Mouse (Mus musculus): ENCODE measurements around the gene Spz1.
"Not testable (repeated sequence)": the region's sequence is repeated elsewhere in the genome, so short reads cannot be mapped to it uniquely, and the experiment has no call there.

The Spz1 gene

GRCm38 (mm10) chr13:92576072-92576471 is at the start of gene Spz1:
TSS of gene Spz1 (minus strand) at chr13:92576172.
- in situ Hi-C loops (cut with MboI, MseI) = loop anchor here (5.0 to 25.0 kb wide), 4 partner anchors 51 to 1136 kb away; no protein-coding TSS in a partner anchor

GRCm38 (mm10) chr13:92616459-92616858 is 40.5 kb upstream of the Spz1 start:
- in situ Hi-C loops (cut with MboI, MseI) = no loop called here

DNA sequence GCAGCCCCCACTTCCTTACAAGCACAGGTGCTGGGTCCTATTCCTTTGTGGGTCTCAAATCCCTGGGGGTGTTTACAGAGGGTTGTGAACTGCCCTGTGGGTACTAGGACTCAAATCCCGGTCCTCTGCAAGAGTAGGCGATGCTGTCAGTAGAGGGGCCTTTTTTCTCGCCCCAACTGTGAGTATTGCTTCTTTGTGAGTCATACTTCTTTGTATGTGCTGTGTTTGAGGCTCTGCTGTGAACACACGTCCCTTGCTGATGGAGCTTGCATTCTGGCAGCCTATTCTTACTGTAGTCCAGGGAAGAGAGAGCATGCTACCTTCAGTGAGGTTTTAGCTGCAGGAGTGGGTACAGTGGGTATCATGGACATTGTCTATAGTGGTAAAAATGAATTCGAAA is 39.2 kb upstream of the Spz1 start:
- in situ Hi-C loops (cut with MboI, MseI) = no loop called here

GRCm38 (mm10) chr13:92613094-92613493 is 37.1 kb upstream of the Spz1 start:
- in situ Hi-C loops (cut with MboI, MseI) = loop anchor here in 1 of 2 experiments (5.0 kb wide), 3 partner anchors 34 to 256 kb away; partner anchors contain the start of genes Msh3 and Zfyve16

DNA sequence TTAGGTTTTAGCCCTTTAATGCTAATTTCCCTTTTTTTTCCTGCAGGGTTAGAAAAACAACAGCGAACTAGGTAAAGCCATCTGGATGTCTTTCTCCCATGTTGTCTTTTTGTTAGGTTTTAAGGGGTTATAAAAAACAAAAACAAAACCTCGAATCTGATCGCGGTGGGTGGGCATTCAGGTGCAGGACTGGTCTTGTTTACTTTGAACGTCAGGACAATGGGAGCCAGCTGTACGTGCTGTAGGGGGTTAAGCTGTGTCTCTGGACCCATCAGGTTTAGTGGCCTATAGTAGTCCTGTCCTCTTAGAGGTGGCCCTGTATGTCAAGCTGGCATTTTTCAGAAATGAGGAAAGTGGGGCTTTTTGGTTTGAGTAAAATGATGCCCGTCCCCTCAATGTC is 35.9 kb upstream of the Spz1 start:
- in situ Hi-C loops (cut with MboI, MseI) = loop anchor here in 1 of 2 experiments (5.0 kb wide), 3 partner anchors 35 to 255 kb away; partner anchors contain the start of genes Msh3 and Zfyve16

DNA sequence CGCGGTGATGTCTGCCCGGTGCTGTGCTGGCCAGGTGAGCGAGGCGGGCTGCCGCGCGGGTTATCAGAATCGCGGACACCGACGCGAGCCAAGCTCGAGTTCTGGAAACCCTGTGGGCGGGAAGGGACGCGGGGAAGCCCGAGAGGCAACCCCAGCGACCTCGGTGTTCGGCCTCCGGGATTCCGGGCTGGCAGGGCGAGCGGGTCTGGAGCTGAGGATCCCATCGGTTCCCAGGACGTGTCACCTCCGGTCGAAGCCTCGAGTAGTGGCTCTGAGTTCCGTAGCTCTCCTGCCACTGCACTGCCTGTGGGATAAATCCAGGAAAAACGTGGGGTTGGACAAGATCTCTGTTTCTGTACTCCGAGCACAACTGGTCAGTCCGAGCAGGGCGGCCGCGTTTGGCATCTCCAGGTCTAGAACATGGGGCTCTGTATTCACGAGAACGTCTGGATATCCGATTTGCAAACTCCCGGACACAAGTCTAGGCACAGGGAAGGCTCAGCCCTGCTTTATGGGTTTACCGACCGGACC is 35.3 kb upstream of the Spz1 start:
- in situ Hi-C loops (cut with MboI, MseI) = loop anchor here in 1 of 2 experiments (5.0 kb wide), 3 partner anchors 36 to 254 kb away; partner anchors contain the start of genes Msh3 and Zfyve16

DNA sequence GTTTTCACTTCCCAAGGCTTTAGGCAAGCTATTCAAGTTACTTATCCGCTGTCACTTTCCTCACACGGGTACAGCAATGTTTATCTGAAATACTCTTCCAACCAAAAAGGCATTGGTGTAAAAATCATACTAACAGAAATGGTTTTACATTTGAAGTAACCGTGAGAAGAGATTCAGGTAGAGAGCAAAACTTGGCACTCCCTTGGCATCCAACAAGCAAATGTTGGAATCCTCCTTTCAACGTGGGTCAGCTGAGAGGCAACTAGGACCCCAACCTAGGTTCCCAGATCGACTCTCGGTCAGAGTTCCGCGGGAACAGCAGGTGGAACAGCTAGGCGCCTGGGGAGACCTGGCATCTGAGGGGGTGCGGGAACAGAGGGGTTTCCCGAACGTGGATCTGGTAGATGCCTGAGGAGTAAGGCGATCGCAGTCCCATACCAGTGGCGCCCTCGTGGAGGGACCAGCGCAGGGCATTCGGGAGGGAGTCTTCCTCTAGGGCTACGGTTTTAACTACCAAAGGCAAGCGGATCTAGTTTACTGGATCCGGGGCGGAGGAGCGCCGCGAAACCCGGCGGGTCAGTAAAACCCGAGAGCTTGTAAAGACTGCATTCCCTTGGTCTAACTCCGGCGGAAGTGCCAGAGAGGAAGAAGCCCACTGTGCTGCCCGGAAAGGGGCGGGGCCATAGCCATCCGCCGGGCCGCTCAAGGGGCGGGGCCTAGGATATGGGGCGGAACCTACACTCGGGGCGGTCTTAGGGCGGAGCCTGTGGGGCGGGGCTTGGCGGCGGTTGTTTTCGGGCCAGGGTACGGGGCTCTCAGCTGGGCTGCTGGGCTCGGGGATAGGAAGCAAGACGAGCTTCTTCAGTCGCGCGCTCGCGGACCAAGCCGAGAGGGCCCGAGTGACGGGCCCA is 34.6 kb upstream of the Spz1 start, which contains the start of gene Serinc5:
Gene Serinc5 (plus strand): TSS at position 781 of the 911 bp plus-strand sequence.
- in situ Hi-C loops (cut with MboI, MseI) = loop anchor here in 1 of 2 experiments (5.0 kb wide), 3 partner anchors 37 to 253 kb away; partner anchors contain the start of genes Msh3 and Zfyve16

DNA sequence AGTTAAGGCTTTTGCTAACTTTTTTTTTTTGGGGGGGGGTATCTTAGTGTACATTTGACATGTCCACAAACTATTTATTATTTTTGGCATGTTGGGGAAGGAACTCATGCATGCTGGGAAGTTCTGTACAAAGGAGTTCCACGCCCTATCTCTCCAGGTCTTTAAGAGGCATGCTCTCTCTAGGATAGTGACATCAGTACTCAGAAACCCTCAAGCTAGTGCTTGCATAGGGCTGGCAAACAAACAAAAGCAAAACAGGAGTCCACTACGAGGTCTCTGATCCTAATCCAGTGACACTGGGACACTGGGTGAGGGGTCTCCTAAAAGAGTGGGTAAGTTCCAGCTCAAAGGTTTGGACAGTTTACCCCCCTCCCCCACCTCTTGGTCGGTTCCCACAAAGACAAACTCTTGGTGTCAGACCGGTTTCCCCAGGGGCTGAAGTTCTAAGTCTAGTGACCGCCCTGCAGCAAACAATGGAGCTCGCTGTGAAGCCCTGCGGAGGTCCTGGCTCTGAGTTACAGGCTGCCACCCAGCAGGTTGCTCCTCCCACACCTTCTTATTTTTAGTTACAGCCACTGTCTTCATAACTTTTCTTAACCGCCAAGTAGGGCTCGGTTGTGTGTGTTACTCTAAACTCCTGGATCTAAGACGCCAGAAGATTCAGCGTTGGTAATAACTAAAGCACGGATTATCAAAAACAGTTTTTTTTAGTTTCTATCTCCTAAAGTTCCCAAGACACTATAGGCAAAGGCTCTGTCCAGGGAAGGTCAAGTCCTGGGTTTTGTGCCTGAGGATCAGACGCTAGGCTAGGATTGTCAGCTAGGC is 33.7 kb upstream of the Spz1 start:
- in situ Hi-C loops (cut with MboI, MseI) = loop anchor here in 1 of 2 experiments (5.0 kb wide), 3 partner anchors 38 to 252 kb away; partner anchors contain the start of genes Msh3 and Zfyve16

DNA sequence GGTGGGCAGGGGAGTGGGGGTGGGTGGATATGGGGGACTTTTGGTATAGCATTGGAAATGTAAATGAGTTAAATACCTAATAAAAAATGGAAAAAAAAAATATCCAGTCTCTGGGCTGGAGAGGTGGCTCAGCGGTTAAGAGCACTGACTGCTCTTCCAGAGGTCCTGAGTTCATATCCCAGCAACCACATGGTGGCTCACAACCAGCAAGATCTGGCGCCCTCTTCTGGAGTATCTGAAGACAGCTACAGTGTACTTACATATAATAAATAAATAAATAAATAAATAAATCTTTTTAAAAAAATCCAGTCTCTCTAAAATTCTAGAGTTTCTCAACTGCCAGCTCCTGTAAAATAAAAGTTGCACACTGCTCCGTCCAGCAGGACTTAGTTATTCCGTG is 29.3 kb upstream of the Spz1 start:
- in situ Hi-C loops (cut with MboI, MseI) = not testable (repeated sequence)

DNA sequence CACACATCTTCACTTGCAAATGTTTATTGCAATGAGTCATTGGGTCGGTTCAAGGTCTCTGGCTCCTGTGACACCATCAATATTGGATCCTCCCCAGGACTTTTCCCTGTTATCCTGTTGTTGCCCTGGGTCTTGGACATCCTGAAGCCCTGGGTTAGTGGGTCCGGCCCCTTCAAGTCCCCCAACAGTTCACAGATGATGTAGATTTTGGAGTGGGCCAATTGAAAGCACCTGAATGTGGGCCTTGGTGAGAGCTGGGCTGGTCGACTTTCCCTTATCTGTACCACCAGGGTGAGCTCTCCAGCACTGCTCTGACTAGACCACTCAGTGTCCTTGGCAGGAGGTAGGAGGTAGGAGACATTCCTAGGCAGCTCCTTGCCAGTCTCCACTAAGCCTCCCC is 19.5 kb upstream of the Spz1 start:
- in situ Hi-C loops (cut with MboI, MseI) = loop anchor here (5.0 to 25.0 kb wide), 3 partner anchors 52 to 1117 kb away; no protein-coding TSS in a partner anchor

DNA sequence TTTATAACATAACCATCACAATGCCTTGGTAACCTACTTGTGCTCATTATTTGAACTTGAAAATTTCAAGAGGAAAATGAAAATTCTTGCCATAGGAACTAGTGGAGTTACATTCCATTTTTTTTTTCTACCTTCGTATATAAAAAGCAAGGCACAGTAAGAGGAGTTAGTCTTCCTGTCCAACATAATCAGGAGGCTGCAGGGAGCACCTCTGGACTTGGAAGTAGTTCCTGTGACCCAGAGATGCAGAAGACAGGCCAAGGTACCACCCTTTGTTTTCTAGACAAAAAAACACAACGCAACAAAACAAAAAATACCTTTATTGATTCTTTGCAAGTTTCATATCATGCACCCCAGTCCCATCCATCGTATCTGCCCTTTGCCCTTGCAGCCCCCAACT is 18.9 kb upstream of the Spz1 start:
- in situ Hi-C loops (cut with MboI, MseI) = loop anchor here (5.0 to 25.0 kb wide), 3 partner anchors 52 to 1117 kb away; no protein-coding TSS in a partner anchor

DNA sequence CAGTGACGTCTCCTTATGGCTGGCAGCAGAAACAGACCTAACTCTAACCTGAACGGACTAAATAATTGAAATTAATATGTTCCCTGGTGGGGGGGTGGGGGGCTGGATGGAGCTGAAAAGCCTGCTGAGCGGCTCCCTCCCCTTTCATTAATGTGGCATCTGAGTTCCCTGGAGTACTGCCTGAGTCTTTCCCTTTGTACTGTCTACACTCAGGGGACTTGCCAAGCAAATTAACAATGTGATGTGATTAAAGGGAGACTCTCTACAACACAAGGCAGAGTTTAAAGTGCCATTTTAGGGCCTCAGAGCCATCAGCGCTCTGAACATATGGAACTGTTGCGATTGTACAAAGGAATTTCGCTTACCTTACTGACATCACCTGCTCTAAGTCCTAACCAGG is 18.5 kb upstream of the Spz1 start:
- in situ Hi-C loops (cut with MboI, MseI) = loop anchor here (25.0 kb wide), 2 partner anchors 368 to 1118 kb away; no protein-coding TSS in a partner anchor

- in situ Hi-C loops (cut with MboI, MseI) = loop anchor here (25.0 kb wide), 2 partner anchors 368 to 1118 kb away; no protein-coding TSS in a partner anchor
Measured at GRCm38 (mm10) chr13:92593731-92594396, 17.9 kb upstream of the Spz1 start.

DNA sequence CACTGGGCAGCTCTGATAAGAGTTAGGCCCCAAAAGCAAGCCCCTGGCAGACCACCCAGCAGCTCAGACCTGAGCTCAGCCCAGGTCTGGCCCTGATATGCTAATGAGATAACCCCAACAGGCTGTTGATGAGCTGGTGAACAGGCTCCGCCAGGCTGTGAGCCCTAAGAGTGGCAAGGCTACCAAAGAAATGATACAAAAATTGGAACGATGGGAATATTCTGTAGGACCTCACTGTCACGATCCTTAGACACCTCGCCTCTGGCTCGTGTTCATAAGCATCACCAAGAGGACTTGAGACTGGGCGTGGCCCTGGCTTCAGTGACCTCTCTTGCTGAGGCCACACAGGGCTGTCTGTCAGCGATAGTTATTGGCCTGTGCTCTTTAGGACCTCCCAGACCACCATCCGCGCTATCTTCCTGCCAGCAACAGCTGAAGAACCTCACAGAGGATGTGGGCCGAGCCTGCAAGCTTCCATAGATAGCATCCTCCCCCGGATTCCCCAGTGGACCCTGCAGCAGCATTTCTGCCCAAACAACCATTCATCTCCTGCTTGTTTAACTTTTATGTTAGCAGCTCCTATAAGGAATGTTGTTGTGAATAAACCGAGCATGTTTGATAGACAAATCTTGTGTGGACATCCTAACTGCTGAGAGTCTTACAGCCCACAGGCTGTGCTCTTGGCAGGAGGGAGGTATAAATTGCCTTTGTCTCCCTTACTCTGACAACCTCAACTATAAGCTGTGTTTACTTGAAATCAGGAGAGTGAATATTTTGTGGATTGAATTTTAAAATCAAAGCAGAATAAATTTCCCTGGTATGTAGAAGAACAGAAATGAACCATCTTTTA is 17.0 kb upstream of the Spz1 start:
- in situ Hi-C loops (cut with MboI, MseI) = loop anchor here (25.0 kb wide), 2 partner anchors 369 to 1119 kb away; no protein-coding TSS in a partner anchor

- in situ Hi-C loops (cut with MboI, MseI) = loop anchor here (25.0 kb wide), 2 partner anchors 370 to 1120 kb away; no protein-coding TSS in a partner anchor
Measured at GRCm38 (mm10) chr13:92592268-92592785, 16.4 kb upstream of the Spz1 start.

DNA sequence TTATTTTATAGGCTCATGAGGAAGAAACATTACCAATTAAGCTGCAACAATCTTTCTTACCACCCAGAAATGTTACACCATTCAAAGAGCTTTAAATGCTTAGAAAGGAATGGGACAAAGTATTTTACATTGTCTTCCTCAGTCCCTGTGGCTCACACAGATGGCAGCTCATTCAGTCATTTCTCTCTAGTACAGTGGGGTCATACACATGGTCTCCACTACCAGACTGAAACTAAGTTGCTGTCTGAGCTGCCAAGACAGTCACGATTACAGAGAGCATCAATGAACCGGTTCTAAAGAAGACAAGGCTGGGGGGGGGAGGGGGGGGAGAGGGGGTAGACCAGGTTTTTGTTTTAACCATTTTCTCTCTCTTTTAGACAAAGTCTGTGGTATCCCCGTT is 15.3 kb upstream of the Spz1 start:
- in situ Hi-C loops (cut with MboI, MseI) = loop anchor here (25.0 kb wide), 2 partner anchors 371 to 1121 kb away; no protein-coding TSS in a partner anchor

DNA sequence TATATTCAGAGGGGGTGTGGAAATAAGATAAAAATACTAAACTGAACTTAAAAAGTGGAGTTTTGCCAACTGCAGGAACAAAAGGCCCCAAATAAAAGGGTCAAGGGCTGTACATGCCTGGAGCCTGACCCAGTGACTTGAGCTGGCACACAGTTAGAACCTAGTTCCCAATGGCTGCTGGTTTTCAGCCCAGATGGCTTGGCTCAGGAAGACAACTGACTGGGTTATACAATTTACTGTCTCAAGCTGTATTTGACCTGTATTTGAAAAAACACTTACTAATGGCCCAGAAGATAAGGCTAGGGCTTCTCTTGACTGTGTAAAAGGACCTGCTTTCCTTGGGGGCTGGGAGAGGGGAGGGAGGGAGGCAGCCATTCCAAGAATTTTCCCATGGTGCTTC is 13.3 kb upstream of the Spz1 start:
- in situ Hi-C loops (cut with MboI, MseI) = loop anchor here (25.0 kb wide), 2 partner anchors 373 to 1123 kb away; no protein-coding TSS in a partner anchor

GRCm38 (mm10) chr13:92588704-92589103 is 12.7 kb upstream of the Spz1 start:
- in situ Hi-C loops (cut with MboI, MseI) = loop anchor here (25.0 kb wide), 2 partner anchors 374 to 1124 kb away; no protein-coding TSS in a partner anchor
